Mouse (Mus musculus) regulatory T cell (primary cell): ENCODE data around the gene Rgs3.

ENCODE experiments used
- in situ Hi-C: fragments of 300-600 bp; cut with MboI, MseI; formaldehyde crosslinking; loops from one replicate; pipeline ENCODE4 v1.15.1; 2025; ENCODE audit warnings: high pct_unique_total_duplicates

Rgs3 gene

DNA sequence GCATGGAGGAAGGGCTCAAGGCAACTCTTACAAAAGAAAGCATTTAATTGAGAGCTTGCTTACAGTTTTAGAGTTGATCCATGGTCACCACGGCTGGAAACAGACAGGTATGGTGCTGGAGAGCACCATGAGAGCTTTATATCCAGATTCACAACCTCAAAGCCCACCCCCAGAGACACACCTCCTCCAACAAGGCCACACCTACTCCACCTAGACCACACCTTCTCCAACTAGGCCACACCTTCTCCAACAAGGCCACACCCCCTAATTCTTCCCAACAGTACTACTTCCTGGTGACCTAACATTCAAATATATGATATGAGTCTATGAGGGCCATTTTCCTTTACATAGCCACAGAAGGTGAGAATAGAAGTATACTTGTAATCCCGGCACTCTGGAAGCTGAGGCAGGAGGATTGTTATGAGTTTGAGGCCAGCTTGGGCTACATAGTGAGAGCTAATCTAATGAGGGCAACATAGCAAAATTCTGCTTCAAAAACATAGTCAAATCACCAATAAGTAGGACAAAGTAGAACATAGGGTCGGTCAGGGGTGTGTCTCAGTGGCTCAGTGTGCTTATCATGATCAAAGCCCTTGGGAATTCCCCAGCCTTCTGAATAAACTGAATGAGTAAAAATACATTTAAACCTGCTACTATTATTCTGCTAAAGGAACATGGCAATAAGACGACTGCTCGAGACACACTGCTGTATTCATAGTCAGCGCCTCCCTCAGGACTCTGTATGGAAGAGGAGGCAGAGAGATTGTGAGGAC, 180.8 kb downstream of the Rgs3 start:
- in situ Hi-C loops, result no loop called here

DNA sequence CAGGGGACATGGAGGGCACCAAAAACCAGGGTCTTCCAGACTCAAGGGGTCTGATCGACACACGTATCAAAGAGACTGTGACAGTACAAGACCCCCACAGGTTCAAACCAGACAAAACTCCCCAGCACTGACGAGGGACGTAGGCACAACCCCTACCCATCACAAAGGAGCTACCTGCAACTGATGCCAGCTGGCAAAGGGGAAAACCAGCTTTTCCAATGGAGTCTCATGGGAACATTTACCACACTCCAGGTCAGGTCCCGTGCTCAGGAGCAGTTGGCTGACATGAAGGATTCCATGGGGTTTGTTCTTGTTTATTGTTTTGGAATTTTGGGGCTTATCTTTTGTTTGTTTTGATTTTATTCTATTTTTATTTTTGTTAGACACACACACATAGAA, 181.4 kb downstream of the Rgs3 start:
- in situ Hi-C loops, result no loop called here

DNA sequence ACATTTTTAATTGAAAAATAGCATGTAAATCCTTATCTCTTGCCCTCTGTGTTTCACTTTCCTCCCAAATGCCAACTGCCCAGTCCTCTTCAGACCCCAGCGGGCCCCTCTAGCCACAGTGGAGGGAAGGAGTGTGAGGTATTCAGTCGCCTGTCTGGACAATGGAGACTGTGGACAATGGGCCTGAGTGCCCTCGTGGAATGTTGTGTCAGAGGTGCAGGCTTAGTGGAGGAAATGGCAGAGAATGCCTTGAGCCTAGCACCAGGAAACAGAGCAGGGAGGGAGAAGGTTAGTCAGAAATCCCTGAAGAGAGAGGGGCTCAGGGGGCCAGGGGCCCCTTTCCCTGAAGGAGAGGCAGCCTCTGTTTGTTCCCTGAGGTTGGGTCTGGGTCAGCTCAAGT, 182.0 kb downstream of the Rgs3 start:
- in situ Hi-C loops, result no loop called here

DNA sequence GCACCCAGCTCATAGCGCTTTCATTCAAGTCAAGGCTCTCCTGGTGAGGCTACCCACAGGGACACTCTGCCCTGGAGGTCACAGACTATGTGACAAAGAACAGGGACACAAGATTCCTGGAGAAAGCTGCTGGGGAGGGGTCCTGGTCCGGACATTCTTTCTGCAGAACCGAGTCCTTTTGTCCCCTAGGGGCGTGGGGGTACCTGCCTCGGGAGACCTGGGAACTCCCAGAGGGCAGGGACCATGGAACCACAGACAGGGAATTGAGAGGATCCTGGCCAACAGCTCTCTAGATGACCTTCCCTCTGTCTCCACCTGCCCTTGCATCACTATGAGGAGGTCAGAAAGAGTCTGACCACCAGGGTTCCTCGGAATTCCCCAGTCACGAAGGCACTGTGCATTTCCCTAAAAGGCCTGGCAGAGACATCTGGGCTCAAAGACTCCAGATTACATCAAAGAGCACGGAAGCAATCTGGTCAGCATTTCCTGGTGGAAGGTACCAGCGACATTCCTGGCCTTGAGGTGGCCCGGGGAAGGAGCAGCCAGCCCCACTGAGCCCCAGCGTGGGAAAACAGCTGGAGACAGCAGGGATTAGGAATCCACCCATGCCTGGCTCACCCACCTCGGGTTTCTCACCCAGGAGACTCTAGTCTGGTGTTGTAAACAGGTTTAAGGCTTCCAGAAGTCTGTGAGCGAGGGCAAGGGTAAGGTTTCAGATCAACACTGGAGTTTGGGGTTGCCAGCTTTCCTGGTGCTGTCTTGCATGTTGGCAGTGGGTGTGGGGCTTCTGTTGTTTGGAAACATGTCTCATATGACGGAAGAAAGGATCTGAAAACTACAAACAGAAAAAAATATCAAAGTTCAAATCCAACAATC, 183.5 kb downstream of the Rgs3 start:
- in situ Hi-C loops, result no loop called here

DNA sequence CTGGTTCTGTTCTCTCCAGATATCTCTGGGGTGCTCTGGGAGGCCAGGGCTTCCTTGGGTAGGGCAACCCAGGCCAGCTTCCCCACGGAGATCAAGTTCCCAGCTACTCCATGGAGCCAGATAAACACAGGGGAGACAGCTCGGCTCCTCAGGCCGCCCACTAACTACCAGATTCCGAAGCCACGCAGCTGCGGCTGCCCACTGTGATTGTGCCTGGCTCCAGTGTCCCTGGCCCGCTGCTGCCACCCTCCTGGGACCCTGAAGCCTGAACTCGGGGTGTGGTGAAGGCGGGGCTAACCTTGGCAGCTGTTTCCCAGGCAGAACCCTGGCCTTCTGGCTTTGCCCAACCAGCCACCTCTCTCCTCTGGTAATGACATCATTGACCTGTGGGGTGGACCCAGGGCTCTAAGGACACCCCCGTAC, 184.9 kb downstream of the Rgs3 start:
- in situ Hi-C loops, result no loop called here

DNA sequence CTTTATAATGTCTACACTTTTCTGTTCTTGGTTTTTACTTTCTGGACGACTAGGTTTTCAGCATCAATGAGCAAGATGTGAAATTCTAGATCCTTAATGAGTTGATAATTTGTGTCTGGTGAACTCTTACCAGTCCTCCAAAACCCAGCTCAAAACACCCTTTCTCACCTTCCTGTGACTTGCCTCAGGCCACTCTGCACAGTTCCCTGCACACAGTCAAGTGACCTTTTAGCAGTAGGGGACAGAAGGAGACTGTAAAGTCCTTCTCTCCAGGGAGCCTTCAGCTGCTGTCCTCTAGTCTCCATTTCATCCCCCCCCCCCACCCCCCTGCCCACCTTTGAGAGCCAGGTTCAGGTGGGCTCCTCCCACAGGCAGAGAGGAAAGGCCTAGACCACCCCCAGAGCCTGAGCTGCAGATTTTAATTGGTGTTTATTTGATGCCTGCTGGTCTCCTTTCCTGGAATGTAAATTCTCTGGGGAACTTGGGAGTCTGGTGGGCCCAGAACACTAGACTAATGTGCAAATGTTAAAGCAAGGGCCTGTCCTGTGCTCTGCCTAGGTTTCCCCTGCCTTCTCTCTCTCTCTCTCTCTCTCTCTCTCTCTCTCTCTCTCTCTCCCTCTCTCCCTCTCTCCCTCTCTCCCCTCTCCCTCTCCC, 185.5 kb downstream of the Rgs3 start:
- in situ Hi-C loops, result no loop called here
